Mouse (Mus musculus) embryonic fibroblast, embryonic 13.5 days (primary cell): ENCODE results near the gene Chmp6.

Source experiments
- CTCF ChIP-seq: IDR thresholded peaks from 2 replicates; pipeline ENCODE4 v1.5.1; 2011; ENCODE audit warnings: mild to moderate bottlenecking, control low read depth, low read length, moderate library complexity, borderline replicate concordance; ENCODE audit not compliant: insufficient read depth
- POLR2A ChIP-seq: IDR thresholded peaks from 2 replicates; pipeline ENCODE4 v1.6.1; 2011; ENCODE audit warnings: low read depth, mild to moderate bottlenecking, control low read depth, low read length, moderate library complexity

GRCm38 (mm10) chr11:119889966-119890365 lies 23.3 kb upstream of the Chmp6 start:
- TF ChIP-seq POLR2A: no peak
- no peak for TF ChIP-seq CTCF
